Mouse (Mus musculus) brown adipose tissue, adult 24 weeks (tissue): Measurements from ENCODE around the gene Zbtb34. TPM values are rescaled to one million over a fixed set of nuclear protein-coding genes. Genes with fewer than 3 reads are reported as not detected.

Experiments
- H3K27ac ChIP-seq: fragments of 200-500 bp; replicated peaks from 2 replicates; pipeline ENCODE4 v1.5.1; 2012; ENCODE audit warnings: low read depth, mild to moderate bottlenecking, low read length
- H3K4me1 ChIP-seq: fragments of 200-500 bp; 2 replicates; pipeline ENCODE4 v1.6.1; 2012; ENCODE audit warnings: low read length, mixed read lengths; ENCODE audit not compliant: control insufficient read depth, insufficient read depth, insufficient read length
- H3K4me3 ChIP-seq: fragments of 200-500 bp; 2 replicates; pipeline ENCODE4 v1.5.1; 2012; ENCODE audit warnings: low read depth, mild to moderate bottlenecking, low read length, moderate library complexity; ENCODE audit not compliant: insufficient read depth
- polyA plus RNA-seq: library from polyadenylated mRNA; stranded (reverse); fragments of >200 nt; gene quantifications from 2 replicates; pipeline ENCODE4 v1.2.4, GENCODE M21; 2012; ENCODE audit not compliant: missing spikeins, insufficient read depth, insufficient read length

Zbtb34 gene
- 2.9 and 3.8 TPM in 2 replicates for polyA plus RNA-seq

DNA sequence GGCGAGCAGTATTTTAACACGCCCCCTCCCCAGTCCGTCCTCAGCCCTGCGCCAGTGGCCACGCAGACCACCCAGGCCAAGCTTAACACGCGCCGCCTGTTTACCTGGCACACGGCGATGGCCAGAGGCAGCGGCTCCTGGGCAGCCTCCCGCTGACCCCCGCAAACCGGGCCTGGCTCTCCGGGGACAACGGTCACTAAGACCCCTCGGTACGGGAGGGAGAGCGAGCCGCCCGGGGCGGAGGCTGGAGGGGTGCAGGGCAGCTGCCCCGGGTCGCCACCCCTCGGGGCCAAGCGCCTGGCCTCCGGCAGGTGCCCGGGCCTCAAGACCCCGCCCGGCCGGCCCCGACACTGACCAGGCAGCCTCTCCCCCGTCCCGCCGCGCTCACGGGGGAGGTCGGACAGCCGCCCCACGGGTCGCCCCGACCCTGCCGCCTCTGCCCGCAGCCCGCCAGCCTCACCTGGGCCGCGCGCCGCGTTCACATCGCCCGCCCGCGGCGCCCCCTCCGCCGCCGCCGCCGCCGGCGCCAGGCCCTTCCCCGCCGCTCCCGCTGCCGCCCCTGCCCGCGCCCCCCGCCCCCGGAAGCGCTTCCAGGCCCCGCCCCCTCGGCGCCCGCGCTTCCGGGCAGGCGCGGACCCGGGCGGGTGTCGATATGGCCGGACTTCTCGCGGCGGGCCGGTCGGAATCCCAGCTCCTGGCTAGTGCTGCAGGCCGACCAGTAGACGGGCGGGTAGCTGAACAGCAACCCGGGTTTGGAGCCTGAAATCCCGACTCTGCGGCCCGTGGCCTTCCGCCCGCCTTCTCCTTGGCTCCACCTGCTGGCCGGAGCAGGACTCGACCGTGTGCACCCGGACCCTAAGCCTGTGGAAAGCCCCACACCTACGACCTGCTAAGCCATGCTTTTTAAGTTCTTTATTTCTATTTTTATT lies at the start of gene Zbtb34:
TSS of gene Zbtb34 (minus strand) at position 554 of the 929 bp plus-strand sequence.
- H3K4me3 ChIP-seq: peak within 1 kb of the TSS; percentile 84
- peak within 1 kb of the TSS; percentile 89 for H3K27ac ChIP-seq
- peaks cover 6% of the 10 kb centered on the region; the same call in 1 of the 2 replicates for H3K4me1 ChIP-seq

DNA sequence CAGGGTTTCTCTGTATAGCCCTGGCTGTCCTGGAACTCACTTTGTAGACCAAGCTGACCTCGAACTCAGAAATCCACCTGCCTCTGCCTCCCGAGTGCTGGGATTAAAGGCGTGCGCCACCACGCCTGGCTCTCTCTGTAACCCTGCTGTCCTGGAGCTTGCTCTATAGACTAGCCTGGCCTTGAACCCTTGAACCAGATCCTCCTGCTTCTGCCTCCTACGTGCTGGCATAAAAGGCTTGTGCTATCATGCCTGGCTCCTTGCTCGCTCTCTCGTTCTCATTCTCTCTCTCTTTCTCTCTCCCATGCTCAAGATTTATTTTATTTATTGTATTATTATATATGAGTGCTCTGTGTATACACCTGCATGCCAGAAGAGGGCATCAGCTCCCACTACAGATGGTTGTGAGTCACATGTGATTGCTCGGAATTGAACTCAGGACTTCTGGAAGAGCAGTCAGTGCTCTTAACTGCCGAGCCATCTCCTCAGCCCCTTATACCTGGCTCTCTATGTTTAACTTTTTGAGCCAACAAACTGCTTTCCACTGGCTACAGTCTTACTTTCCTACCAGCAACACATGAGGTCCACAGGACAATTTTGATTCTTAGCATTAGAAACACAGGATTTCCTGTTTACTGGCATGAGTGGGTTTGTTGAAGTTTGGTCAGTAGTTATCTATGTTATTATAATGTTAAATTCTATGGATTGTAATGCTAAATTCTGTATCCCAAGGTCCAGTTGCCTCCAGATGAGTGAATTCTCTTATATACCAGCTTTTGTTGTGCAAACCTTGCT lies 47.0 kb upstream of the Zbtb34 start:
- Histone ChIP-seq H3K27ac (no peak overlapping the region), H3K4me3 (no peak overlapping the region), H3K4me1 (no peaks in the 10 kb centered on the region)

DNA sequence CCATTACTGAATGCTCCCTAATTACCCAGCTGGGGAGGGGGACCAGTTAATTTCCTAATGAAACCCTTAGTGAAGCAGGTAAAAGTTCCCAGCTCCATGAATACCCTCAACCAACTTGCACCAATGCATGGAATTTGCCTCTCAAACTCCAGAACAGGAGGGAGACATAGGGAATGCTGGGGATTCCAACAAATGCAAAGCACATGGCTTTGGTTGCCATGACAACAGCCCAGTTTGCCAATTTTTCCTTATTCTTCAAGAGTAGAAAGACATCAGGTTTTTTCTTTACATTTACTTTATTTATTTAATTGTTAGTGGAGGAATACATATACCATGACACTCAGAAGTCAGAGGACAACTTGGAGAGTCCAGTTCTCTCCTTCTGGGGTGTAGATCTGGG lies 44.8 kb upstream of the Zbtb34 start:
- H3K4me1 ChIP-seq: no peaks in the 10 kb centered on the region
- no peak overlapping the region for H3K27ac ChIP-seq
- H3K4me3 ChIP-seq: no peak overlapping the region

DNA sequence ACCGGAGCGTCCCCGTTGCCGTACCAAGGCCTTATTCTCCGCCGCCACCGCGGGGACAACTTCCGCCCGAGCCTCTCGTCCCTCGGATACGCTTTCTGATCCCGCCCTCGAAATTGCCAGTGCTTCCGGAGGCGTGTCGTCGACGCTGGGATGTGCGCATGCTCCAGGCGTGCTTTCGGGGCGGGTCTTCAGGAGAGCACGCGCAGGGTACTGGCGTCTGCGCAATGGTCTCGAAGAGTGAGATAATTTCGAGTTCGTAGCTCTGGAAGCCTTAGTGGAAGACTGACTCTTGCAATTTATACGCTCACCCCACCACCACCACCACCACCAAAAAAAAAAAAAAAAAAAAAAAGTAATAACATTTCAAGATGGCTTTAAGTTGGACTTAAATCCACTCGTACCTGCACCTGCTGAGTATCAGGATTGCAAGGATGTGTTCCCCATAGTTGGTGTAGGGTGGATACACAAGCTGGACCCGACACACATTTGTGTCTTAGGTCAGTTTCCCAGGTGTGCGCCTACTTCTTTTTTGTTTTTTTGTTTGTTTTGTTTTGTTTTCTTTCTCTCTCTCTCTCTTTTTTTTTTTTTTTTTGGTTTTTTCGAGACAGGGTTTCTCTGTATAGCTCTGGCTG lies 37.5 kb upstream of the Zbtb34 start, which contains the start of gene Zbtb43:
TSS of gene Zbtb43 (minus strand) at position 94 of the 632 bp plus-strand sequence.
- Histone ChIP-seq H3K4me3 (peak within 1 kb of the TSS; percentile 83), H3K4me1 (peaks cover 9% of the 10 kb centered on the region), H3K27ac (peak within 1 kb of the TSS; percentile 74)

DNA sequence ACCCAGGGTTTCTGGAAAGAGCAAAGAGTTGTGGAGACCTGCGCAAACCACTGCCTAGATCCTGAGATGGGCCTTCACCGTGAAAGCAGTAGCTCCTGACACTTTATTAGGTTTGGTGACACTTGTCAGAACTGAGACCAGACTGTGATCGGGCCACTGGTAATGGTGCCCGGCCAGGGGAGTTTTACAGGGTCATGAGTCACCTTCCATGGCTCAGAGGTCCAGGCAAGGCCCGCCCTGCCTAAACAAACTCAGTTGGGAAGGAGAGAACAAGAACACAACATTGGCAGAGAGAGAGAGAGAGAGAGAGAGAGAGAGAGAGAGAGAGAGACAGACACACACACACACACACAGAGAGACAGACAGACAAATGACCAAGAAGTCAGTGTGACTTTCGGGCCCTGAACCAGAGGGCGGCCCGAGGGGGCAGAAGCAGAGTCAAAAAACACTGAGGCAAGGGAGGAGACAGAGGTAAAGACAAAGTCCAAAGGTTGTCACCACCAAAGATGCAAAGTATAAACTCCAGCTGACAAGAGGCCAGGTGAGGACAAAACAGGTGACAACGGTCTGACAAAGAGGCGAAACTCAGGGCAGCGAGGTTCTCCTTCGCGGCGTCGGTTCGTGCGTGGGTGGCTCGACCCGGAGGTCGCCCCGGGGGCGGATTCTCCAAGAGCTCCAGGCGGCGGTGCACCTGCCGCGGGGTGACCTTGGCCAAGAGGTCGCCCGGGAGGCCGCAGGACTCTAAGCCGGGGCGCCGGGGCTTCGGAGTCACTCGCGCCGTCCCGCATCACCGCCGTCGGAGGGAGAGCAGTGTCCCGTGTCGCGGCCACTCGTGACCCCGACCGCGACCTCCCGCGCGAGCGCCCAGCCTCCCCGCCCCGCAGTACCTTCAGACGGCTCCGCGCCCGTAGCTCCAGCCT lies 36.7 kb upstream of the Zbtb34 start:
- H3K4me3 ChIP-seq: peak overlapping the region; percentile 83
- peaks cover 9% of the 10 kb centered on the region for H3K4me1 ChIP-seq
- H3K27ac ChIP-seq: peak overlapping the region; percentile 74

DNA sequence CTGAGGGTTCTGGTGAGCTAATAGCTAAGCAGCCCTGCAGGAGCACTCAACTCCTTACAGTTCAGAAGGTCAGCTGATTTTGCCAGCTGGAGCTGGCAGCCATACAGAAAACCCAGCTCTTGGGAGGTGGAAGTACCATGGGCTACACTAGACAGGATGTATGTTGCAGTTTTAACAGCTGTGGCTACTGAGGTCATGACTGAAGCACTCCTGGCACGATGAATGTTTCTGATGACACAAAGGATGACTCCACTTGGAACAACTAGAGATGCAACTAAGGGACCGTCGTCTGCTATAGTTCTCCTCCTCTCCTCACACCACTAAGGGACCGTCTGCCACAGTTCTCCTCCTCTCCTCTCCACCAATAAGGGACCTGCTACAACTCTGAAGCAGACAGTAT lies 34.8 kb upstream of the Zbtb34 start:
- no peak overlapping the region for H3K4me3 ChIP-seq
- no peak overlapping the region for H3K27ac ChIP-seq
- H3K4me1 ChIP-seq: peaks cover 9% of the 10 kb centered on the region

DNA sequence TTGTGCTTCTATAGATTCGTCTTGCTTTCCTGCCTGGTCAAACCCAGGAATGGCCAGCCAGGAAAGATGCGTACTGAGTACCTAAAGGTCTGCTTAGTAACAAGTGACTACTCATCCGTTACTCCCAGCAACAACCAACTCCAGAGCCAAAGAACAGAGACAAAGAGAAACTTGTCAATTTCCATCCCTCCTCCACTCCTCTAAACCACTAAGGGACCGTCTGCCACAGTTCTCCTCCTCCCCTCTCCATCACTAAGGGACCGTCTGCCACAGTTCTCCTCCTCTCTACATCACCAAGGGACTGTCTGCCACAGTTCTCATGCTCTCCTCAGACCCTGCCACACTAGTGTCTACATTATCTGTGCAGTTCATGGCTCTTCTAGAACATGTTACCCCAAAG lies 34.1 kb upstream of the Zbtb34 start:
- no peak overlapping the region for H3K4me3 ChIP-seq
- no peak overlapping the region for H3K27ac ChIP-seq
- H3K4me1 ChIP-seq: peaks cover 9% of the 10 kb centered on the region

DNA sequence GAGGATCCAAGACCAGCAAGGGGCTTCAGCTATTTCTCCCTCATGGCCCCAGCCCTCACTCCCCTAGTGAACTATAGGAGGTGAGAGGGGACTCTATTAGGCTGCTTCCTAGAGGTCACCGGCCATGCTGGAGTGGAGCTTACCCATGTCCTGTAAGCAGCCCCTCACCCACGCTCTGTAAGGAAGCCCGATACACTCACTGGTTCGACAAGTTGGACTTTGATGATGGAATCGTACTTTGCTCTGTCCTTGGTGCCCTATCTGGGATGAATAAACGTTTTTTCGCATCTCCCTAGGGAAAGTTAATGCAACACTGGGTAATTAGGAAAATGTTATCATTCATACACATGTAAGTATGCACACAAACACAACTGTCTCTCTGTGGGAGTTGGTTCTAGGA lies 30.9 kb upstream of the Zbtb34 start:
- H3K4me1 ChIP-seq: peaks cover 5% of the 10 kb centered on the region; the same call in 1 of the 2 replicates
- H3K27ac ChIP-seq: no peak overlapping the region
- H3K4me3 ChIP-seq: no peak overlapping the region

DNA sequence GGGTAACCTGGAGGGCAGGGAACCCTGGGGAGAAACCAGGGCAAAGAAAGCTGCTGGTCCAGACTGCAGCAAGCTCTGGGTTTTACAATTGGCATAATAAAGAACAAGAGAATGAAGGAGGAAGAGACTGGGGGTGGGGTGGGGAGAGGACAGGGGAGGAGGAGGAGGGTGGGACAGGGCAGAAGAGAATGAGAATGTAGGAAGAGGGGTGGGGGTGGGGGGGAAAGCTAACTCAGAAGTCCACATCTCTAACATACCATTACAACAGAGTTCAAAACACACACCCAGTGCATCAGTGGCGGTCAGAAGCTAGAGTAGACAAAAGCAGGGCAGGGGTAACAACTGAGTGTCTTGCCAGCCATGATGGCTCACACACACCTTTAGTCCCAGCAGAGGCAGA lies 29.9 kb upstream of the Zbtb34 start:
- no peak overlapping the region for H3K4me3 ChIP-seq
- H3K27ac ChIP-seq: no peak overlapping the region
- H3K4me1 ChIP-seq: peaks cover 4% of the 10 kb centered on the region; the same call in 1 of the 2 replicates

DNA sequence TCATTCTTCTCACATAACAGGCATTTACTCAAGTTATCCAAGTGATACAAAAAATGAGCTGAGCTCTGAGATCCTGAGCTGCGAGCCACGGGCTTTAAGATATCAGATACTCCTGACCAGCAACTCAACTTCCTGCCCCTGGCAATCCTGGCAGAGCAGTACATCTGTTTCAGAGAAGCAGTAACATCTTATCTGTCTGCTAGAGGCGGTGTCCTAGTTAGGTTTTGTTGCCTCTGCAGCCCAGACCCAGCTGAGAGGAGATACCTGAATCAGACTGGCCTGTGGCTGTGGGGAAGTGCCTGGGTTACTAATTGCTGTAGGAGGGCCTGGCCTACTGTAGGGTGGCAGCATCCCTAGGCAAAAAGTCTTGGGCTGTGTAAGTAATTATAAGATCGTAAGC lies 28.5 kb upstream of the Zbtb34 start:
- H3K4me1 ChIP-seq: no peaks in the 10 kb centered on the region
- H3K4me3 ChIP-seq: no peak overlapping the region
- no peak overlapping the region for H3K27ac ChIP-seq

DNA sequence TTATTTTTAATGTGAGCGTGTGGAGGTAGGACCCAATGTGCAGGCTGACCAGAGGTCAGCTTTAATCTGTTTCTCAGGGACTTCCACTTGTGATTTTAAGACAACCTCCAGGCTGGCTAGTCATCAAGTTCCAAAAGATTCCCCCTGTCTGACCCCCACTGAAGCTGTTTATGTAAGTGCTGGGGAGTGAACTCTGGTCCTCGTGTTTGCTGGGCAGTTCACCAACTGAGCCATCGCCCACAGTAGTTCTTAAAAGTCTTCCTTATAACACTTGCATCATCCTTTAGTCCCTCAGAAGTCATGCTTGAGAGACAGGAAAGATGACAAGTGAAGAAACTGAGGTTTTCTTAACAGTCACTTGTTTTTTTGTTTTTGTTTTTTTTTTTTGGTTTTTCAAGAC lies 25.6 kb upstream of the Zbtb34 start:
- Histone ChIP-seq H3K27ac (no peak overlapping the region), H3K4me1 (no peaks in the 10 kb centered on the region), H3K4me3 (no peak overlapping the region)

DNA sequence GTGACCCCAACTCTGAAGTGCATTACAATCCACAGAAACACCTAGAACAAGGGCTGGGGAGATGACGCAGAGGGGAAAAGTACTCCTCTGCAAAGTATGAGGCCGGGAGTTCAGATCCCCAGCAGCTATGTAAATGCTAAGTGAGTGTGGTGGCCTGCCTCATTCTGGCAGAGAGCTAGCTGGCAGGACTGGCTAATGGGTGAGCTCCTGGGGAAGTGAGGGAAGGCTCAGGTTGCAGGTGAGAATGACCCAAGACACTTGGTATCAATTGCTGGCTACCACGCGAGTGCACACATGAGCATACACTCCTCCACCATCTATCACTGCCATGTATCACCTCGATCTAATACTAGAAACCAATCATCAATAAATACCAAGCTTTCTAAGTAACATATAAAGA lies 25.1 kb upstream of the Zbtb34 start:
- Histone ChIP-seq H3K4me1 (no peaks in the 10 kb centered on the region), H3K27ac (no peak overlapping the region), H3K4me3 (no peak overlapping the region)

DNA sequence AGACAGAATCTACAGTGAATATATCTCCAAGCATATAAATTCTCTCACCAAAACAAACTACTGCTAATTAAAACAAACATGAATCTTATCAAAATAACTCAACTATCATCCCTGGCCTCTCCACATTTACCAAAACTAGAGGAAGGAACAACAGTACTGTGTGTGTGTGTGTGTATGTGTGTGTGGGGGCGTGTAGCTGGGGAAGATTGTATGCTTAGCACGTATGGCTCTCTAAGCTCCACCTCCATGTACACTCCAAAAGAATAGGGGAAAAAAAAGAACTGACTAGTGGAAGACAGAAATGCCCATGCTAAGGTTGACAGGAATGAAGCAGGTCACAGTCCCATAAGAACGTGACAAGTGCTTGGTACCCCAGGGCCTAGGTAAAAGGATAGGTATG lies 24.2 kb upstream of the Zbtb34 start:
- Histone ChIP-seq H3K4me1 (no peaks in the 10 kb centered on the region), H3K27ac (no peak overlapping the region), H3K4me3 (no peak overlapping the region)

DNA sequence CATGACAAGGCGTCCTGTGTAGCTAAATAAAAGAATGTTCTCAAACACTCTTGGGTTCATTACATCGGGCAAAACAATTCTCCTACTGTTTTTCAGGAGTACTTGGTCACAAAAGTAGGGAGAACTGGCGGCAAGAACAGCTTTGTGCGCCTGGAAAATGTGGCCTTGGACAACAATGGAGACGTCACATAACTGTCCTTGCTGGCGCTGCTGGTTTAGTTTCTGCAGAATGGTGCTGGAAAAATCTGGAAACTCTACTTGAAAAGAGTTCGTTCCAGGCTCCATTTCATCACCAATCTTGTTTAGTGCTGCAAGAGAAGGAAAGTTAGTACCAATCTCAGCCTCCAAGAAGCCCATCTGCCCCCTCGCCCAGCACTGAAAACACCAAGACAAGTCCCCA lies 23.7 kb upstream of the Zbtb34 start:
- Histone ChIP-seq H3K27ac (no peak overlapping the region), H3K4me1 (no peaks in the 10 kb centered on the region)

More for the DNA sequence above, 23.7 kb upstream of the Zbtb34 start:
- H3K4me3 ChIP-seq: no peak overlapping the region
